Mouse (Mus musculus) cerebellum, adult 2 months (tissue): ENCODE measurements around the gene Mcrip2. TPM values are rescaled to one million over a fixed set of nuclear protein-coding genes. Genes with fewer than 3 reads are reported as not detected.
A peak's percentile ranks its signal among the peaks of the same experiment; 100 is the strongest.

ENCODE experiments used
- DNase-seq, 2 experiments: peaks; one replicate each; pipeline ENCODE4 v3.0.0; 2021
- H3K27ac ChIP-seq: fragments of 200-500 bp; 2 replicates; pipeline ENCODE4 v1.5.1; 2012; ENCODE audit warnings: low read length, control low read depth, inconsistent platforms; ENCODE audit not compliant: insufficient read depth
- H3K27me3 ChIP-seq: fragments of 200-500 bp; 2 replicates; pipeline ENCODE4 v1.6.1; 2012; ENCODE audit warnings: inconsistent platforms, mild to moderate bottlenecking, low read length, moderate library complexity; ENCODE audit not compliant: control insufficient read depth, insufficient read depth
- H3K4me1 ChIP-seq: fragments of 200-500 bp; 2 replicates; pipeline ENCODE4 v1.6.1; 2011; ENCODE audit warnings: low read length; ENCODE audit not compliant: control insufficient read depth, insufficient read depth
- H3K4me3 ChIP-seq: fragments of 200-500 bp; replicated peaks from 2 replicates; pipeline ENCODE3; 2011; ENCODE audit warnings: mild to moderate bottlenecking, low read depth, low read length, control low read depth; ENCODE audit not compliant: insufficient read depth
- CTCF ChIP-seq: fragments of 200-500 bp; IDR thresholded peaks from 2 replicates; pipeline ENCODE4 v1.5.1; 2011; ENCODE audit warnings: low read depth, mild to moderate bottlenecking, control low read depth, low read length, moderate library complexity, borderline replicate concordance; ENCODE audit not compliant: insufficient read depth
- POLR2A ChIP-seq: fragments of 200-500 bp; IDR thresholded peaks from 2 replicates; pipeline ENCODE4 v1.6.1; 2011; ENCODE audit warnings: low read length, control low read depth, borderline replicate concordance; ENCODE audit not compliant: insufficient read depth
- WGBS: fragments of 180-500 bp; shearing (Covaris S2); methylation state at CpG from one replicate; pipeline ENCODE4 v1.1.7; 2018; 5-methylcytosine and 5-hydroxymethylcytosine counted together
- polyA plus RNA-seq: library from polyadenylated mRNA; depleted of rRNA; stranded (reverse); fragments of >200 nt; gene quantifications from 2 replicates; pipeline ENCODE4 v1.2.3, GENCODE M21; 2012

Gene Mcrip2
- polyA plus RNA-seq, 1 experiment = 34.1 TPM

GRCm38 (mm10) chr17:25879750-25880149 is 11.2 kb upstream of the Mcrip2 start:
- TF ChIP-seq CTCF = no peak
- TF ChIP-seq POLR2A = no peak
- WGBS = 17% methylated on average over 8 of the region's 8 CpGs
- Histone ChIP-seq H3K27me3 (no peaks in the 10 kb centered on the region), H3K4me1 (peaks cover 24% of the 10 kb centered on the region), H3K27ac (peak overlapping the region; percentile 43; the same call in 1 of the 2 replicates), H3K4me3 (no peak overlapping the region)
- DNase-seq = peak in 1 of 2 experiments; percentile 51

DNA sequence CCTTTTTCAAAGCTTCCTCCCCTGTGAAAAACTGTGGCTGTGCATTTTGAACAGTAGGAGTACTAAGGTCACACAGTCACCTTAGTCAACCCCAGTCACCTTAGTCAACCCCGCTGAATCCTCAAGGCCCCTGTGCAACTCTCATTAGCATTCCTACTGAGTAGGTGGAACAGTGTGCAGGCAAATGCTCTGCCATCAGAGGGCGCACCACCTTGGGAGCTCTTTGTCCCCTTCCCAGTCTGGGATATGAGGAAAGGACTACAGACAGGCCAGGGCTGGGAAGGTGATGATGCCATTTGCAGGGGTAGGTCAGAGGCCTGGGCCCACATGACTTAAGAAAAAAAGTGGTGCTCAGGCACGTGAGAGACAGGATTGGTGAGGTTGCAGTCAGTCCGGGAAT is 10.7 kb upstream of the Mcrip2 start:
- Histone ChIP-seq H3K27ac (no peak overlapping the region), H3K4me3 (no peak overlapping the region), H3K4me1 (peaks cover 28% of the 10 kb centered on the region), H3K27me3 (no peaks in the 10 kb centered on the region)
- WGBS = 42% methylated on average over 4 of the region's 4 CpGs
- DNase-seq = no peak
- TF ChIP-seq CTCF (peak; percentile 43; the same call in 1 of the 2 replicates), POLR2A (no peak)

DNA sequence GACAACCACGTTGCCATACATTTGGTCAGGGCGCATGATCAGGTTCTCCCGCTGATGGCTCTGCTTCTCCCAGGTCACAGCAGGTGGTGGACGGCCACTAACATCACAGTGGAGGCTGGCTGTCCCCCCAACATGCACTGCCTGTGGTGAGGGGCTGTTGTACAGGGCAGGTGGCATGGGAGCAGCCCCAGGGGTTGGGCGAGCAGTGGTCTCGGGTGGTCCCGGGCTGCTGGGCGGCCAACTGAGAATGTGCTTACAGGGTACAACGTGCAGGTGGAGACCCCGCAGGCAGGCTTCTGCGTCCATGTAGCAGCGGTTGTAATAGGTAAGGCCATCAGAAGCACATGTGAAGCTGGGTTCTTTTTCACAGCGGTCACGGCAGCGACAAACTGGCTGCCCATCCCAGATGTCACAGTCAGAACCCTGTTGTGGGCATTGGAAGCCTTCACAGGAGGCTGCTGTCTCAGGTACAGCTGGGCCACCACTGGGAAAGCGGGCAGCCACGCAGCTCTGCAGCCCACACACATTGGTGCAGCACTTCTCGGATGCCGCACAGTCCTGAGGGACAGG is 10.1 kb upstream of the Mcrip2 start:
- DNase-seq = no peak
- H3K4me3 ChIP-seq = no peak overlapping the region
- 75% methylated on average over 19 of the region's 19 CpGs for WGBS
- H3K4me1 ChIP-seq = peaks cover 28% of the 10 kb centered on the region
- no peak for TF ChIP-seq CTCF
- TF ChIP-seq POLR2A = no peak
- H3K27ac ChIP-seq = no peak overlapping the region
- no peaks in the 10 kb centered on the region for H3K27me3 ChIP-seq

DNA sequence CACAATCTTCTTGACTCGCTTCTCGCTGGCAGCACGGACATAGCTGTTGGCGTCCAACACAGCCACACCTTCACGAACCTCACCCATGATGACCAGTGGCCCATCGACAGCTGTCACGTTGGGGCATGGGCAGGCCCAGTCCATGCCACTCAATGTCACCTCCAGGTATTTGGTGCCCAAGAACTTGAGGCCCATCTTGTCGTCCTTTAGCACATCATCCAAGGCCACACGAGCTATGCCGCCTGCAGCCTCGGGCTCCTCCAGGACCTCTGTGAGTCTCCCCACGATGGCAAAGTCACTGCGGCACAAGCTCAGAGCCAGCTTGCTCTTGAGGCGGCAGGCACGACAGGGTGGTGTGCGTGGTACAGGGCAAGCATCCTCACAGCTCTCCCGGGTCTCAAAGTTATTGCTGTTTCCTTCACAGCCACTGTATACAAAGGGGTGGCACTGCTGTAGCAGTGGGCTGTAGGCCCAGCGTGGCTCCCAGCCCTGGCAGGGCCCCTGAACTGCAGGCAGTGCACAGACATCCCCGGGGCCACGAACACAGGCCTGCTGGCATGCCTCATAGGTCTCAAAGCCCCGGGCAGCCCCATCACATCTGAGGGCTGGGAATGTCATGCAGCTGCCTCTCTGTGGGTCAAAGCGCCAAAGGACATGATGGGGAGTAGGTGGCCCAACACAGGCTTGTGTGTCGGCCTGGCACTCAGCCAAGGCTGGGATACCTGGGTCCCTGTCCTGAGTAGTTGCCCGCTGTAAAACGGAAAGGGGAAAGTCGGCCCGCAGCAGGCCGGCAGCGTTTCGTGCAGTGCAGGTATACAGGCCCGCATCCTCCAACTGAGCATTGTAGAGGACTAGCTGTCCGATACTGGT is 9.4 kb upstream of the Mcrip2 start:
- no peak overlapping the region for H3K4me3 ChIP-seq
- DNase-seq = peak in 1 of 2 experiments; percentile 34
- no peak overlapping the region for H3K27ac ChIP-seq
- TF ChIP-seq POLR2A = 0 out of 2 replicates have a peak, but pooled peaks have one; percentile 12
- TF ChIP-seq CTCF = no peak
- H3K4me1 ChIP-seq = peaks cover 28% of the 10 kb centered on the region
- 82% methylated on average over 32 of the region's 32 CpGs for WGBS
- H3K27me3 ChIP-seq = no peaks in the 10 kb centered on the region

- 86% methylated on average over 3 of the region's 3 CpGs for WGBS
- H3K27me3 ChIP-seq = no peaks in the 10 kb centered on the region
- peaks cover 28% of the 10 kb centered on the region for H3K4me1 ChIP-seq
Measured at GRCm38 (mm10) chr17:25877025-25877424, 8.5 kb upstream of the Mcrip2 start.

GRCm38 (mm10) chr17:25876347-25876915 is 7.9 kb upstream of the Mcrip2 start:
- 43% methylated on average over 10 of the region's 10 CpGs for WGBS
- Histone ChIP-seq H3K4me1 (peaks cover 28% of the 10 kb centered on the region), H3K27me3 (no peaks in the 10 kb centered on the region), H3K4me3 (peak overlapping the region; percentile 96), H3K27ac (no peak overlapping the region)
- DNase-seq = no peak
- TF ChIP-seq CTCF (no peak), POLR2A (no peak)

More at GRCm38 (mm10) chr17:25877025-25877424, 8.5 kb upstream of the Mcrip2 start:
- TF ChIP-seq POLR2A (no peak), CTCF (no peak)
- H3K4me3 ChIP-seq = no peak overlapping the region
- no peak overlapping the region for H3K27ac ChIP-seq
- DNase-seq = no peak

DNA sequence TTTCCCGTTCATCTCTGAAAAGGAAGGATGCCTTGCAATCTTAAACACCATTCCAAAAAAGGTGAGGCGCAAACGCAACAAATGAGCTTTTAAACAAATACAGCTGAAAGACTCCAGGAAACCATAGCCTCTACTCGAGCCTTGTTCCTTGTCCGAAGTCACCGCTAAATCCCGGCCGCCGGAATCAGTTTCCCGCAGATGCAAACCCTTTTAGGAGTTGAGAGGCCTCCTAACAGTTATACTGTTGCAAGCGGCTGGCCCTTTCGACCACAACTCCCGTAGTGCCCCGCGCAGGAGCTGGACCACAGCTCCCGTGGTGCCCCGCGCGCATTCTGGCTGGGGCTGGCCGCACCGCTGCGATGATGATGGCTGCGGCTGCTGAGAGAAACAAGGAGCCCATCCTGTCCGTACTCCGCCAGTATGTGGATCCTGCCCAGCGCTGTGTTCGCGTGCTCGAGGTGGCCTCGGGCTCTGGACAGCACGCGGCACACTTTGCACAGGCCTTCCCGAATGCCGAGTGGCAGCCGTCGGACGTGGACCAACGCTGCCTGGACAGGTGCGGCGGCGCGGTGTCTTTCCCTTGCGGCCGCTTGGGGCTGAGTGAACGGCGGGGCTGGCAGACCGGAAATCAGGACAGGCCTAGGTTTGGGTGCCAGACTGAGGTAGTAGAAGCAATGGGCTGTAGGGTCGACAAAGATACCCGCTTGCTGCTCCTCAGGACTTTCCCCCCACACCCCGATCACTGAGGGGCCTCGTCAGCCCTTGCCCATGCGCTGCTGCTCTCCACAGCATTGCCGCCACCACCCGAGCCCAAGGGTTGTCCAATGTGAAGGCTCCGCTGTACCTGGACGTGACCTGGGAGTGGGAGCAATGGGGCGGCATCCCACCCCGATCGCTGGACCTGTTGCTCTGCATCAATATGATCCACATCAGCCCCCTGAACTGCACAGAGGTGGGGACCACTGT is 6.9 kb upstream of the Mcrip2 start:
- H3K27ac ChIP-seq = peak overlapping the region; percentile 74
- peak overlapping the region; percentile 96 for H3K4me3 ChIP-seq
- under 1% methylated on average over 59 of the region's 59 CpGs for WGBS
- TF ChIP-seq POLR2A = peak; percentile 99
- TF ChIP-seq CTCF = no peak
- H3K4me1 ChIP-seq = peaks cover 21% of the 10 kb centered on the region
- H3K27me3 ChIP-seq = no peaks in the 10 kb centered on the region
- DNase-seq = peak; percentile 92 to 93
